8 mouse cellular contexts compared by ENCODE assay signal in the genomic region with DNA sequence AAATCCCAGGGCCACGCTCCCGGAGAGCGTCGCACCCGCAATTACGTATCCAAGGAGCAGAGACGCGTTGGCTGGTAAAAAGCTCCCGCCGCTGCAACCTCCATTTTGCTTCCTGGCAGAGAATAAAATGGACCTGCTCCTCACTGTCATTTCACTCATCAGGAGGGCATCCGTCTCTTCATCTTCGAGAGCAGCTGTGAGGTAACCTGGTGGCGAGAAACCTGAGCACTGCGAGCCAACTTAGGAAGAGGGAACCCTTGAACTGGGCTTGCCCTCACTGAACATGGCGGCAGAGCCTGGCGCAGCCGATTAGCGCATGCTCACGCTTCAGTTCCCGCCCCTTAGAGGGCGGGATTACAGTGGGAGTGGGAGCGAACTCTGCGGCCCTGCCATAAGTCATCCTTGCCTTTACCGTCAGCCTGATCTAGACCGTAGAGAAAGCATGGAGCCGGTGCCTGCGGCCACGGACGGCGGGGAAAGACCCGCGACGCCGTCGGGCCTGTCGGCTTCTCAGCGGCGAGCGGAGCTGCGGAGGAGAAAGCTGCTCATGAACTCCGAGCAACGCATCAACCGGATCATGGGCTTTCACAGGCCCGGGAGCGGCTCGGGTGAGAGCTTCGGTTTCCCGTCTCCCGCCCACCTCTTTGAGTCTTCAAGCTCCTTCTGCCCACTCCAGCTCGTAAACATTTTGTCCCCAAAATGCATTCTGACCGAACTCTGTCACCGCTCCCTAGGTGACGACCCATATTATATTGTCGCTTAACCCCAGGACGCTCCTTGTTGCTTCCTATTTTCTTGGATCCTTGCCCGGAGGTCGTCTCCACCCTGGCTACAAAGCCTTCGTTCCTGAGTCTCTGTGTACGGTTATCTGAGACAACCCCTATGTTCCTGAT. TPM values are rescaled to one million over a fixed set of nuclear protein-coding genes. Genes with fewer than 3 reads are reported as not detected.
A peak's percentile ranks its signal among the peaks of the same experiment; 100 is the strongest.
DNase-seq lines count a peak whose midpoint lies in the region; ATAC-seq and TF ChIP-seq lines count a peak whose summit lies in the region.

A gene (plus strand): TSS at position 357 of the 893 bp plus-strand sequence.

- peak within 1 kb of the TSS; percentile 74 for H3K4me2 ChIP-seq in forebrain, embryonic 15.5 days (replicated peaks)

- TF ChIP-seq CTCF in lung, adult 2 months (IDR thresholded peaks at IDR 0.05; ENCODE audit: insufficient read depth, low read length), result no peak

- H3K4me3 ChIP-seq in ES-E14 (ENCODE audit: insufficient read depth in 1 of 2, low read depth in 1 of 2, low read length in 2 of 2, poor library complexity in 1 of 2, severe bottlenecking in 1 of 2), result peak within 1 kb of the TSS; percentile 87 to 93
- H3K4me3 ChIP-seq in forebrain, embryonic 15.5 days, result peak within 1 kb of the TSS; percentile 85
- H3K4me3 ChIP-seq in lung, adult 2 months (replicated peaks; ENCODE audit: extremely low read depth, low read depth, low read length), result peak within 1 kb of the TSS; percentile 91

- under 1% methylated on average over 59 of the region's 59 CpGs for WGBS in forebrain, embryonic 15.5 days
- under 1% methylated on average over 59 of the region's 59 CpGs for WGBS in lung, adult 2 months

- in situ Hi-C loops in ES-E14 (cut with MboI; ENCODE audit: low sequenced_read_pairs in 2 of 2, unreplicated experiment in 2 of 2), result no loop called here

- H3K4me1 ChIP-seq in ES-E14 (ENCODE audit: control insufficient read depth in 2 of 2, insufficient read depth in 2 of 2, low read length in 2 of 2, poor library complexity in 1 of 2), result peaks cover 4 to 6% of the 10 kb centered on the region in 2 experiments; a peak in 3 of 4 replicates
- H3K4me1 ChIP-seq in forebrain, embryonic 15.5 days, result peaks cover 31% of the 10 kb centered on the region
- H3K4me1 ChIP-seq in lung, adult 2 months (ENCODE audit: control insufficient read depth, insufficient read depth, low read length), result no peaks in the 10 kb centered on the region; the same call in 1 of the 2 replicates

- no peaks in the 10 kb centered on the region for H3K27me3 ChIP-seq in forebrain, embryonic 15.5 days

- H3K36me3 ChIP-seq in ES-E14 (ENCODE audit: control insufficient read depth, insufficient read depth, low read length, poor library complexity, severe bottlenecking), result peaks cover 3% of the 10 kb centered on the region
- peaks cover 22% of the 10 kb centered on the region for H3K36me3 ChIP-seq in forebrain, embryonic 15.5 days

- peak; percentile 82; the same call in 1 of the 2 replicates for TF ChIP-seq POLR2A in lung, adult 2 months (IDR thresholded peaks at IDR 0.05; ENCODE audit: borderline replicate concordance, extremely low read depth, low read depth, low read length)

- peak within 1 kb of the TSS; percentile 71 for H3K27ac ChIP-seq in ES-E14 (ENCODE audit: insufficient read depth, low read depth, low read length, poor library complexity, severe bottlenecking)
- H3K27ac ChIP-seq in forebrain, embryonic 15.5 days (replicated peaks), result peak within 1 kb of the TSS; percentile 91

- H3K9ac ChIP-seq in ES-E14 (ENCODE audit: insufficient read depth, low read depth, low read length, poor library complexity, severe bottlenecking), result peak within 1 kb of the TSS; percentile 83
- H3K9ac ChIP-seq in forebrain, embryonic 15.5 days (replicated peaks), result peak within 1 kb of the TSS; percentile 86

- H3K9me3 ChIP-seq in ES-E14 (ENCODE audit: control insufficient read depth, insufficient read depth, low read depth, low read length), result no peaks in the 10 kb centered on the region
- H3K9me3 ChIP-seq in forebrain, embryonic 15.5 days, result no peaks in the 10 kb centered on the region

- ATAC-seq in forebrain, embryonic 15.5 days (replicated peaks), result peak; percentile 99
- peak; percentile 97 for ATAC-seq in neutrophil, adult 5-6 weeks (ENCODE audit: extremely low read depth, insufficient number of reproducible peaks, low FRiP score, poor library complexity, severe bottlenecking)

- intact Hi-C loops in heart, postnatal 25 days (cut with DNase I), result loop anchor here (1.0 kb wide), 1 partner anchor 24 kb away; a partner anchor contains a TSS

- peak; percentile 94 for DNase-seq in ES-E14 (ENCODE audit: low read depth, low spot score)
- peak; percentile 87 for DNase-seq in cerebellum, adult 11-12 months
- DNase-seq in heart, postnatal 25 days (ENCODE audit: low spot score), result peak; percentile 80
- DNase-seq in layer of hippocampus, adult 18-20 months (ENCODE audit: low spot score in 2 of 2), result peak; percentile 83 to 90
- peak; percentile 92 for DNase-seq in lung, adult 2 months
- peak; percentile 76 to 80 for DNase-seq in thymus, adult 18-20 months

TF ChIP-seq in ES-E14, 5 proteins besides CTCF, POLR2A, EP300 and RAD21:
- no peak; the same call in 1 of the 2 replicates for TF ChIP-seq ZC3H11A (IDR thresholded peaks at IDR 0.05; ENCODE audit: borderline replicate concordance, low read depth, low read length)
- no peak for TF ChIP-seq CHD2 (IDR thresholded peaks at IDR 0.05; ENCODE audit: low read depth, low read length)
- TF ChIP-seq ZNF384 (IDR thresholded peaks at IDR 0.05; ENCODE audit: low read depth, low read length), result no peak
- TF ChIP-seq HCFC1 (IDR thresholded peaks at IDR 0.05; ENCODE audit: borderline replicate concordance, insufficient read depth, low read length), result peak; percentile 87
- TF ChIP-seq MAFK (IDR thresholded peaks at IDR 0.05; ENCODE audit: insufficient read depth, low read depth, low read length), result no peak
TF ChIP-seq in ES-E14: peak in this region for 1.

RNA-seq across cellular contexts. Expression of the gene that starts here (rescaled TPM):
- total RNA-seq in ES-E14 (2012; rRNA removed), result 47.8 and 56.3 TPM in 2 replicates
- polyA plus RNA-seq in forebrain, embryonic 15.5 days (2015; fragmentation: Nextera tagmentation; extraction: Ambion mirVana), result 97.2 and 97.4 TPM in 2 replicates
- total RNA-seq in heart, postnatal 25 days (2021), result 10 to 100 TPM; 11.5 to 12.1 TPM
- 10 to 100 TPM; 43.3 to 47.6 TPM for total RNA-seq in layer of hippocampus, adult 18-20 months (2021)
- polyA plus RNA-seq in lung, adult 2 months (2012; rRNA removed), result 16.3 and 25.3 TPM in 2 replicates
- 29.3 and 53.3 TPM in 2 replicates for total RNA-seq in neutrophil, adult 5-6 weeks (2017)

Comparison
In these comparisons a context has a peak if more than half of its experiments do, and no peak if none do; other contexts are left out.
1. Peak in every context shown above with its lines: DNase-seq, ATAC-seq, H3K4me3 ChIP-seq and H3K27ac ChIP-seq.